Mouse (Mus musculus): ENCODE results near the gene Fanca. TPM values are rescaled to one million over a fixed set of nuclear protein-coding genes. Genes with fewer than 3 reads are reported as not detected.
A peak's percentile ranks its signal among the peaks of the same experiment; 100 is the strongest.
"Not testable (repeated sequence)": the region's sequence is repeated elsewhere in the genome, so short reads cannot be mapped to it uniquely, and the experiment has no call there.

Fanca gene
- polyA plus RNA-seq, 1 experiment from 2014 or later: 18.7 TPM

GRCm38 (mm10) chr8:123292281-123292680 is 26.1 kb downstream of the Fanca start:
- H3K9ac ChIP-seq (ENCODE audit: low read depth, low read length): no peak overlapping the region
- TF ChIP-seq CTCF (IDR thresholded peaks at IDR 0.05; ENCODE audit: low read depth): no peak
- H3K36me3 ChIP-seq (ENCODE audit: insufficient read depth, low read length): 0 out of 2 replicates have a peak, but pooled peaks cover 6% of the 10 kb centered on the region
- no peak overlapping the region for H3K4me3 ChIP-seq (replicated peaks; ENCODE audit: low read depth, low read length)
- DNase-seq (ENCODE audit: low spot score) (no peak), ATAC-seq (replicated peaks; ENCODE audit: low FRiP score, low read depth) (no peak)
- H3K9me3 ChIP-seq (replicated peaks; ENCODE audit: low read length): no peaks in the 10 kb centered on the region
- H3K27ac ChIP-seq: no peak overlapping the region
- WGBS: 87% methylated on average over 3 of the region's 3 CpGs
- H3K4me1 ChIP-seq (replicated peaks; ENCODE audit: insufficient read depth, low read length): no peaks in the 10 kb centered on the region
- H3K4me2 ChIP-seq (ENCODE audit: low read length): no peak overlapping the region
- no peaks in the 10 kb centered on the region for H3K27me3 ChIP-seq (ENCODE audit: insufficient read depth, low read length)

- no peak overlapping the region for H3K4me3 ChIP-seq (replicated peaks; ENCODE audit: low read depth, low read length)
- ATAC-seq (replicated peaks; ENCODE audit: low FRiP score, low read depth) (no peak), DNase-seq (ENCODE audit: low spot score) (no peak)
- 0 out of 2 replicates have a peak, but pooled peaks cover 6% of the 10 kb centered on the region for H3K36me3 ChIP-seq (ENCODE audit: insufficient read depth, low read length)
- H3K27me3 ChIP-seq (ENCODE audit: insufficient read depth, low read length): no peaks in the 10 kb centered on the region
- H3K27ac ChIP-seq: no peak overlapping the region
- no peaks in the 10 kb centered on the region for H3K9me3 ChIP-seq (replicated peaks; ENCODE audit: low read length)
- 92% methylated on average over 8 of the region's 8 CpGs for WGBS
- no peak for TF ChIP-seq CTCF (IDR thresholded peaks at IDR 0.05; ENCODE audit: low read depth)
- H3K4me2 ChIP-seq (ENCODE audit: low read length): no peak overlapping the region
- no peaks in the 10 kb centered on the region for H3K4me1 ChIP-seq (replicated peaks; ENCODE audit: insufficient read depth, low read length)
- H3K9ac ChIP-seq (ENCODE audit: low read depth, low read length): no peak overlapping the region
Measured at GRCm38 (mm10) chr8:123291716-123292115, 26.7 kb downstream of the Fanca start.

GRCm38 (mm10) chr8:123290679-123291078 is 27.7 kb downstream of the Fanca start:
- Histone ChIP-seq H3K4me2 (ENCODE audit: low read length) (no peak overlapping the region), H3K36me3 (ENCODE audit: insufficient read depth, low read length) (peaks cover 7% of the 10 kb centered on the region; the same call in 1 of the 2 replicates), H3K4me1 (replicated peaks; ENCODE audit: insufficient read depth, low read length) (no peaks in the 10 kb centered on the region), H3K4me3 (replicated peaks; ENCODE audit: low read depth, low read length) (no peak overlapping the region), H3K27me3 (ENCODE audit: insufficient read depth, low read length) (no peaks in the 10 kb centered on the region), H3K9me3 (replicated peaks; ENCODE audit: low read length) (no peaks in the 10 kb centered on the region), H3K9ac (ENCODE audit: low read depth, low read length) (no peak overlapping the region), H3K27ac (no peak overlapping the region)
- DNase-seq (ENCODE audit: low spot score) (no peak), ATAC-seq (replicated peaks; ENCODE audit: low FRiP score, low read depth) (no peak)
- no peak for TF ChIP-seq CTCF (IDR thresholded peaks at IDR 0.05; ENCODE audit: low read depth)
- WGBS: 96% methylated on average over 8 of the region's 8 CpGs

GRCm38 (mm10) chr8:123290166-123290565 is 28.2 kb downstream of the Fanca start:
- Histone ChIP-seq H3K4me2 (ENCODE audit: low read length) (no peak overlapping the region), H3K9me3 (replicated peaks; ENCODE audit: low read length) (no peaks in the 10 kb centered on the region), H3K4me1 (replicated peaks; ENCODE audit: insufficient read depth, low read length) (no peaks in the 10 kb centered on the region), H3K9ac (ENCODE audit: low read depth, low read length) (no peak overlapping the region), H3K27ac (no peak overlapping the region), H3K36me3 (ENCODE audit: insufficient read depth, low read length) (peaks cover 7% of the 10 kb centered on the region; the same call in 1 of the 2 replicates), H3K4me3 (replicated peaks; ENCODE audit: low read depth, low read length) (no peak overlapping the region), H3K27me3 (ENCODE audit: insufficient read depth, low read length) (no peaks in the 10 kb centered on the region)
- TF ChIP-seq CTCF (IDR thresholded peaks at IDR 0.05; ENCODE audit: low read depth): peak; percentile 65
- peak; percentile 37 for DNase-seq (ENCODE audit: low spot score)
- WGBS: 94% methylated on average over 4 of the region's 4 CpGs
- no peak for ATAC-seq (replicated peaks; ENCODE audit: low FRiP score, low read depth)

- Histone ChIP-seq H3K9me3 (replicated peaks; ENCODE audit: low read length) (no peaks in the 10 kb centered on the region), H3K4me3 (replicated peaks; ENCODE audit: low read depth, low read length) (no peak overlapping the region), H3K4me2 (ENCODE audit: low read length) (no peak overlapping the region), H3K4me1 (replicated peaks; ENCODE audit: insufficient read depth, low read length) (no peaks in the 10 kb centered on the region), H3K36me3 (ENCODE audit: insufficient read depth, low read length) (peaks cover 7% of the 10 kb centered on the region; the same call in 1 of the 2 replicates), H3K27ac (no peak overlapping the region), H3K9ac (ENCODE audit: low read depth, low read length) (no peak overlapping the region), H3K27me3 (ENCODE audit: insufficient read depth, low read length) (no peaks in the 10 kb centered on the region)
- ATAC-seq (replicated peaks; ENCODE audit: low FRiP score, low read depth) (no peak), DNase-seq (ENCODE audit: low spot score) (no peak)
- 97% methylated on average over 17 of the region's 17 CpGs for WGBS
- no peak for TF ChIP-seq CTCF (IDR thresholded peaks at IDR 0.05; ENCODE audit: low read depth)
Measured at GRCm38 (mm10) chr8:123287362-123287761, 31.0 kb downstream of the Fanca start.

GRCm38 (mm10) chr8:123284493-123284892 is 33.9 kb downstream of the Fanca start:
- no peak overlapping the region for H3K27ac ChIP-seq
- H3K9ac ChIP-seq (ENCODE audit: low read depth, low read length): no peak overlapping the region
- no peak for TF ChIP-seq CTCF (IDR thresholded peaks at IDR 0.05; ENCODE audit: low read depth)
- 86% methylated on average over 5 of the region's 5 CpGs for WGBS
- DNase-seq (ENCODE audit: low spot score) (no peak), ATAC-seq (replicated peaks; ENCODE audit: low FRiP score, low read depth) (no peak)
- no peaks in the 10 kb centered on the region for H3K27me3 ChIP-seq (ENCODE audit: insufficient read depth, low read length)
- H3K4me2 ChIP-seq (ENCODE audit: low read length): no peak overlapping the region
- no peak overlapping the region for H3K4me3 ChIP-seq (replicated peaks; ENCODE audit: low read depth, low read length)
- H3K4me1 ChIP-seq (replicated peaks; ENCODE audit: insufficient read depth, low read length): no peaks in the 10 kb centered on the region
- H3K36me3 ChIP-seq (ENCODE audit: insufficient read depth, low read length): peaks cover 13% of the 10 kb centered on the region; the same call in 1 of the 2 replicates
- H3K9me3 ChIP-seq (replicated peaks; ENCODE audit: low read length): no peaks in the 10 kb centered on the region

- ATAC-seq (replicated peaks; ENCODE audit: low FRiP score, low read depth) (no peak), DNase-seq (ENCODE audit: low spot score) (no peak)
- Histone ChIP-seq H3K36me3 (ENCODE audit: insufficient read depth, low read length) (peaks cover 13% of the 10 kb centered on the region; the same call in 1 of the 2 replicates), H3K4me1 (replicated peaks; ENCODE audit: insufficient read depth, low read length) (no peaks in the 10 kb centered on the region), H3K9ac (ENCODE audit: low read depth, low read length) (no peak overlapping the region), H3K4me3 (replicated peaks; ENCODE audit: low read depth, low read length) (no peak overlapping the region), H3K9me3 (replicated peaks; ENCODE audit: low read length) (no peaks in the 10 kb centered on the region), H3K4me2 (ENCODE audit: low read length) (no peak overlapping the region), H3K27me3 (ENCODE audit: insufficient read depth, low read length) (no peaks in the 10 kb centered on the region), H3K27ac (no peak overlapping the region)
- TF ChIP-seq CTCF (IDR thresholded peaks at IDR 0.05; ENCODE audit: low read depth): no peak
- WGBS: 89% methylated on average over 7 of the region's 7 CpGs
Measured at GRCm38 (mm10) chr8:123283991-123284390, 34.4 kb downstream of the Fanca start.

GRCm38 (mm10) chr8:123282994-123283393 is 35.4 kb downstream of the Fanca start:
- DNase-seq (ENCODE audit: low spot score); H3K4me2 ChIP-seq (ENCODE audit: low read length); H3K4me1 ChIP-seq (replicated peaks; ENCODE audit: insufficient read depth, low read length); H3K27ac ChIP-seq; H3K9ac ChIP-seq (ENCODE audit: low read depth, low read length); H3K27me3 ChIP-seq (ENCODE audit: insufficient read depth, low read length); H3K36me3 ChIP-seq (ENCODE audit: insufficient read depth, low read length); ATAC-seq (replicated peaks; ENCODE audit: low FRiP score, low read depth); H3K4me3 ChIP-seq (replicated peaks; ENCODE audit: low read depth, low read length); H3K9me3 ChIP-seq (replicated peaks; ENCODE audit: low read length): not testable (repeated sequence)
- WGBS: 91% methylated on average over 5 of the region's 6 CpGs
